Mouse (Mus musculus): ENCODE data around the gene Zfp950. TPM values are rescaled to one million over a fixed set of nuclear protein-coding genes. Genes with fewer than 3 reads are reported as not detected.
A peak's percentile ranks its signal among the peaks of the same experiment; 100 is the strongest.

Zfp950 gene
- polyA plus RNA-seq, 1 experiment from 2014 or later = 41.7 TPM

GRCm38 (mm10) chr19:61049413-61049812 is 91.2 kb downstream of the Zfp950 start:
- H3K27me3 ChIP-seq (ENCODE audit: control insufficient read depth, insufficient read depth, low read length) = no peaks in the 10 kb centered on the region
- no peak overlapping the region for H3K4me3 ChIP-seq (ENCODE audit: low read length)
- 0 out of 2 replicates have a peak, but pooled peaks cover 2% of the 10 kb centered on the region for H3K9me3 ChIP-seq (ENCODE audit: control insufficient read depth, low read length)
- no peaks in the 10 kb centered on the region for H3K4me1 ChIP-seq (ENCODE audit: control insufficient read depth, insufficient read depth, low read length)
- no peaks in the 10 kb centered on the region for H3K36me3 ChIP-seq (ENCODE audit: control insufficient read depth, insufficient read depth, low read length)
- peak; percentile 62; the same call in 1 of the 2 replicates for ATAC-seq (ENCODE audit: low FRiP score, low TSS enrichment)
- no peak overlapping the region for H3K9ac ChIP-seq (ENCODE audit: low read depth, low read length)
- H3K27ac ChIP-seq (ENCODE audit: low read depth, low read length) = peak overlapping the region; percentile 39; the same call in 1 of the 2 replicates
- no peak overlapping the region for H3K4me2 ChIP-seq (replicated peaks; ENCODE audit: low read depth, low read length)
- 18% methylated on average over 1 of the region's 1 CpGs for WGBS

- ATAC-seq (ENCODE audit: low FRiP score, low TSS enrichment) = no peak
- H3K4me2 ChIP-seq (replicated peaks; ENCODE audit: low read depth, low read length) = no peak overlapping the region
- H3K4me1 ChIP-seq (ENCODE audit: control insufficient read depth, insufficient read depth, low read length) = no peaks in the 10 kb centered on the region
- no peak overlapping the region for H3K4me3 ChIP-seq (ENCODE audit: low read length)
- H3K27ac ChIP-seq (ENCODE audit: low read depth, low read length) = no peak overlapping the region
- H3K9me3 ChIP-seq (ENCODE audit: control insufficient read depth, low read length) = no peaks in the 10 kb centered on the region
- WGBS = 94% methylated on average over 2 of the region's 2 CpGs
- no peaks in the 10 kb centered on the region for H3K36me3 ChIP-seq (ENCODE audit: control insufficient read depth, insufficient read depth, low read length)
- no peaks in the 10 kb centered on the region for H3K27me3 ChIP-seq (ENCODE audit: control insufficient read depth, insufficient read depth, low read length)
- no peak overlapping the region for H3K9ac ChIP-seq (ENCODE audit: low read depth, low read length)
Measured at GRCm38 (mm10) chr19:61048646-61049045, 92.0 kb downstream of the Zfp950 start.

GRCm38 (mm10) chr19:61039151-61039550 is 101.5 kb downstream of the Zfp950 start:
- H3K4me1 ChIP-seq (ENCODE audit: control insufficient read depth, insufficient read depth, low read length) = no peaks in the 10 kb centered on the region
- no peaks in the 10 kb centered on the region for H3K27me3 ChIP-seq (ENCODE audit: control insufficient read depth, insufficient read depth, low read length)
- no peak for ATAC-seq (ENCODE audit: low FRiP score, low TSS enrichment)
- no peak overlapping the region for H3K9ac ChIP-seq (ENCODE audit: low read depth, low read length)
- no peaks in the 10 kb centered on the region for H3K36me3 ChIP-seq (ENCODE audit: control insufficient read depth, insufficient read depth, low read length)
- H3K9me3 ChIP-seq (ENCODE audit: control insufficient read depth, low read length) = no peaks in the 10 kb centered on the region
- H3K27ac ChIP-seq (ENCODE audit: low read depth, low read length) = no peak overlapping the region
- H3K4me2 ChIP-seq (replicated peaks; ENCODE audit: low read depth, low read length) = no peak overlapping the region
- no peak overlapping the region for H3K4me3 ChIP-seq (ENCODE audit: low read length)

DNA sequence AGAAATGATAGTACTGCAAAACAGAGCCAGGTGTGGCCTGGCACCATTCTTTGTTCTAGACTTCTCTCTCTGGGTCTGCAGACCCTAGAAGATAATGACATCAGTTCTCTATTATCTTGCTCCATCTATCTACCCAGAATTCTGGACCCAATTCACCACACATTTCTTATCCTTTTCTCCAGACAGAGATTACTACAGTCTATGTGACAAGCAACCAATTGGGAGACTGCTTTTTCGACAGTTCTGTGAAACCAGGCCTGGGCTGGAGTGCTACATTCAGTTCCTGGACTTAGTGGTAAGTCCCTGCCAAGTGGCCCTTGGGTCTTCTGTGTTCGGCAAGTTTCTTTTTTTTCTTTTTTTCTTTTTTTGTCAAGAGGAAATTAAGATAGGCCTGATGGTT is 109.1 kb downstream of the Zfp950 start:
- Histone ChIP-seq H3K36me3 (ENCODE audit: control insufficient read depth, insufficient read depth, low read length) (no peaks in the 10 kb centered on the region), H3K9ac (ENCODE audit: low read depth, low read length) (no peak overlapping the region), H3K4me2 (replicated peaks; ENCODE audit: low read depth, low read length) (no peak overlapping the region), H3K27ac (ENCODE audit: low read depth, low read length) (no peak overlapping the region), H3K4me3 (ENCODE audit: low read length) (no peak overlapping the region), H3K4me1 (ENCODE audit: control insufficient read depth, insufficient read depth, low read length) (no peaks in the 10 kb centered on the region), H3K27me3 (ENCODE audit: control insufficient read depth, insufficient read depth, low read length) (no peaks in the 10 kb centered on the region), H3K9me3 (ENCODE audit: control insufficient read depth, low read length) (no peaks in the 10 kb centered on the region)
- WGBS = 88% methylated on average over 2 of the region's 2 CpGs
- no peak for ATAC-seq (ENCODE audit: low FRiP score, low TSS enrichment)

DNA sequence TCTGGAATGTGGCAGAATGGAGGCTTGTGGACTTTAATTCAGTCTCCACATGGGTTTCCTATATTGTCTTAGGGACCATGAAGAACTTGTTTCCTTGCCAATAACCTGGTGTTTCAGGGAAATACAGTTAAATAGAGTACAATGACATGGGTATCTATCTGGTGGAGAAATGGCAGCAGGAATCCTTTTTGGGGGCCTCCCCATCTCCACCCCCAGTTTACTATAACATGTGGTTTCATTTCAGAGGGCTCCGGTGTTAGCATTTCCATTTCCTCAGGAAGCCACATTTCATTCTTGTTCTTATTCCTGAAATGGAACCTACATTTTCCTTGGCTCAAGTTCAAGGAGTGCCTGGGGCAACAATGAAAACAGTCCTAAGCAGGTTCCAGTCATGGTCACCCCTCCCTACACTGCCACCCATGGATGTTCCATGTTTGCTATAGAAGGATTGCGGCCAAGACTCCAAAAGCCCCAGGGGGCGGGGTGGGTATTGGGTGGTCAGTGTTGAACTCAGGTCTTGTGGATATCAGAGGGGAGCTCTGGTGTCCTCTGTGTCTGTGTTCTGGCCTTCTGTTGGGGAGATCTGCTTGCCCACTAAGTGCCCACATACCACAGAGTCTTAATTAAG is 118.6 kb downstream of the Zfp950 start:
- Histone ChIP-seq H3K27me3 (ENCODE audit: control insufficient read depth, insufficient read depth, low read length) (no peaks in the 10 kb centered on the region), H3K9me3 (ENCODE audit: control insufficient read depth, low read length) (no peaks in the 10 kb centered on the region), H3K36me3 (ENCODE audit: control insufficient read depth, insufficient read depth, low read length) (no peaks in the 10 kb centered on the region), H3K27ac (ENCODE audit: low read depth, low read length) (no peak overlapping the region), H3K9ac (ENCODE audit: low read depth, low read length) (no peak overlapping the region), H3K4me2 (replicated peaks; ENCODE audit: low read depth, low read length) (no peak overlapping the region), H3K4me3 (ENCODE audit: low read length) (no peak overlapping the region), H3K4me1 (ENCODE audit: control insufficient read depth, insufficient read depth, low read length) (no peaks in the 10 kb centered on the region)
- no peak for ATAC-seq (ENCODE audit: low FRiP score, low TSS enrichment)
- 86% methylated on average over 3 of the region's 3 CpGs for WGBS

GRCm38 (mm10) chr19:61021502-61021901 is 119.1 kb downstream of the Zfp950 start:
- ATAC-seq (ENCODE audit: low FRiP score, low TSS enrichment) = no peak
- no peaks in the 10 kb centered on the region for H3K9me3 ChIP-seq (ENCODE audit: control insufficient read depth, low read length)
- H3K27me3 ChIP-seq (ENCODE audit: control insufficient read depth, insufficient read depth, low read length) = no peaks in the 10 kb centered on the region
- H3K4me1 ChIP-seq (ENCODE audit: control insufficient read depth, insufficient read depth, low read length) = no peaks in the 10 kb centered on the region
- WGBS = 53% methylated on average over 2 of the region's 2 CpGs
- no peak overlapping the region for H3K27ac ChIP-seq (ENCODE audit: low read depth, low read length)
- no peak overlapping the region for H3K4me2 ChIP-seq (replicated peaks; ENCODE audit: low read depth, low read length)
- no peak overlapping the region for H3K9ac ChIP-seq (ENCODE audit: low read depth, low read length)
- no peaks in the 10 kb centered on the region for H3K36me3 ChIP-seq (ENCODE audit: control insufficient read depth, insufficient read depth, low read length)
- H3K4me3 ChIP-seq (ENCODE audit: low read length) = no peak overlapping the region

GRCm38 (mm10) chr19:61017477-61018266 is 123.0 kb downstream of the Zfp950 start:
- H3K4me3 ChIP-seq (ENCODE audit: low read length) = no peak overlapping the region
- H3K36me3 ChIP-seq (ENCODE audit: control insufficient read depth, insufficient read depth, low read length) = no peaks in the 10 kb centered on the region
- no peak overlapping the region for H3K4me2 ChIP-seq (replicated peaks; ENCODE audit: low read depth, low read length)
- ATAC-seq (ENCODE audit: low FRiP score, low TSS enrichment) = no peak
- no peaks in the 10 kb centered on the region for H3K9me3 ChIP-seq (ENCODE audit: control insufficient read depth, low read length)
- 94% methylated on average over 1 of the region's 1 CpGs for WGBS
- no peak overlapping the region for H3K27ac ChIP-seq (ENCODE audit: low read depth, low read length)
- H3K4me1 ChIP-seq (ENCODE audit: control insufficient read depth, insufficient read depth, low read length) = no peaks in the 10 kb centered on the region
- H3K27me3 ChIP-seq (ENCODE audit: control insufficient read depth, insufficient read depth, low read length) = no peaks in the 10 kb centered on the region
- H3K9ac ChIP-seq (ENCODE audit: low read depth, low read length) = no peak overlapping the region

- H3K27me3 ChIP-seq (ENCODE audit: control insufficient read depth, insufficient read depth, low read length) = no peaks in the 10 kb centered on the region
- H3K4me3 ChIP-seq (ENCODE audit: low read length) = no peak overlapping the region
- H3K4me2 ChIP-seq (replicated peaks; ENCODE audit: low read depth, low read length) = no peak overlapping the region
- no peak overlapping the region for H3K27ac ChIP-seq (ENCODE audit: low read depth, low read length)
- no peaks in the 10 kb centered on the region for H3K36me3 ChIP-seq (ENCODE audit: control insufficient read depth, insufficient read depth, low read length)
- ATAC-seq (ENCODE audit: low FRiP score, low TSS enrichment) = no peak
- no peak overlapping the region for H3K9ac ChIP-seq (ENCODE audit: low read depth, low read length)
- 86% methylated on average over 2 of the region's 2 CpGs for WGBS
- H3K9me3 ChIP-seq (ENCODE audit: control insufficient read depth, low read length) = no peaks in the 10 kb centered on the region
- H3K4me1 ChIP-seq (ENCODE audit: control insufficient read depth, insufficient read depth, low read length) = no peaks in the 10 kb centered on the region
Measured at GRCm38 (mm10) chr19:61009266-61009665, 131.4 kb downstream of the Zfp950 start.

Measured in kidney, embryonic 14.5 days (tissue).